Mouse (Mus musculus) intestine, postnatal 0 days (tissue): ENCODE measurements around the gene Pnck. TPM values are rescaled to one million over a fixed set of nuclear protein-coding genes. Genes with fewer than 3 reads are reported as not detected.

ENCODE experiments used
- ATAC-seq: fragments of 200-750 bp; cut with Nextera tagmentation; 2 replicates; pipeline ENCODE4 v1.8.0; 2017; ENCODE audit warnings: mild to moderate bottlenecking, moderate TSS enrichment, moderate library complexity
- H3K27ac ChIP-seq: fragments of 300-500 bp; sonication (generic); 2 replicates; pipeline ENCODE4 v1.5.1; 2014; ENCODE audit warnings: mild to moderate bottlenecking, low read depth, low read length, moderate library complexity
- H3K27me3 ChIP-seq: fragments of 300-500 bp; sonication (generic); replicated peaks from 2 replicates; pipeline ENCODE4 v1.6.1; 2014; ENCODE audit warnings: low read length, mixed read lengths; ENCODE audit not compliant: control insufficient read depth, insufficient read depth
- H3K36me3 ChIP-seq: fragments of 300-500 bp; sonication (generic); 2 replicates; pipeline ENCODE4 v1.6.1; 2014; ENCODE audit warnings: mild to moderate bottlenecking, moderate library complexity; ENCODE audit not compliant: control insufficient read depth, insufficient read depth
- H3K4me1 ChIP-seq: fragments of 300-500 bp; sonication (generic); replicated peaks from 2 replicates; pipeline ENCODE4 v1.6.1; 2014; ENCODE audit warnings: antibody characterized with exemption, low read length, mixed read lengths; ENCODE audit not compliant: control insufficient read depth, insufficient read depth
- H3K4me2 ChIP-seq: fragments of 300-500 bp; sonication (generic); replicated peaks from 2 replicates; pipeline ENCODE4 v1.6.1; 2014; ENCODE audit warnings: low read depth, mild to moderate bottlenecking, moderate library complexity
- H3K4me3 ChIP-seq: fragments of 300-500 bp; sonication (generic); 2 replicates; pipeline ENCODE4 v1.5.1; 2014; ENCODE audit warnings: low read depth, low read length
- H3K9ac ChIP-seq: fragments of 300-500 bp; sonication (generic); 2 replicates; pipeline ENCODE4 v1.6.1; 2014; ENCODE audit warnings: mild to moderate bottlenecking, low read depth, low read length
- H3K9me3 ChIP-seq: fragments of 300-500 bp; sonication (generic); 2 replicates; pipeline ENCODE4 v1.6.1; 2016; ENCODE audit warnings: mixed run types; ENCODE audit not compliant: control insufficient read depth
- CTCF ChIP-seq: sonication (generic); IDR thresholded peaks from 2 replicates; pipeline ENCODE4 v1.5.1; 2016; ENCODE audit warnings: low read depth, mild to moderate bottlenecking, control low read depth, antibody characterized with exemption, moderate library complexity
- WGBS: fragments of 180-500 bp; shearing (Covaris S2); extraction: QIAGEN DNeasy Blood & Tissue Kit; methylation state at CpG from one replicate; pipeline ENCODE4 v1.1.7; 2014; 5-methylcytosine and 5-hydroxymethylcytosine counted together
- polyA plus RNA-seq: library from polyadenylated mRNA; unstranded; fragments of >200 nt; fragmentation: Nextera tagmentation; extraction: Ambion mirVana; gene quantifications from 2 replicates; pipeline ENCODE4 v1.2.1, GENCODE M21; 2015

Gene Pnck
- polyA plus RNA-seq, 1 experiment from 2014 or later, result 8.5 TPM

DNA sequence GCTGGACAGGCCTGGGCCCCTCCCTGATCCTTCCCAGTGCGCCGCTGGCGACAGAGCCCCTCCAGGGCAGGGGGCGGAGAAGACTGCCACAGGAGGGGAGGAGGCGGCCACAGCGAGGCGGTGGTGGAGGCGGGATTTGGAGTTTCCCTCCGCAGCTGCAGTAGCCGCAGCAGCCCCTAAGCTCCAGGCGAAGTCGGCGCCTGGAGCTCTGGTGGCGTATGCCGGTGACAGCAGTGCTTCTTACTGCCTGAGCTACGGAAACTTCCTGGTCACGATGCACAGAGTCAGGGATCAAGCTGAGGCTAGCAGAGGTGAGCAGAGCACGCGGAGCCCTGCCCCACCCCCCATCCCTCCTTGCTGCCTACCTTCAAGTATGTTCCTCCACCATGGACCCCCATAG is 24.5 kb downstream of the Pnck start:
- no peak overlapping the region for H3K27ac ChIP-seq
- no peaks in the 10 kb centered on the region for H3K36me3 ChIP-seq
- 29% methylated on average over 17 of the region's 19 CpGs for WGBS
- no peak for TF ChIP-seq CTCF
- H3K9me3 ChIP-seq, result no peaks in the 10 kb centered on the region
- no peak for ATAC-seq
- peaks cover 13% of the 10 kb centered on the region for H3K27me3 ChIP-seq
- no peak overlapping the region for H3K9ac ChIP-seq
- H3K4me2 ChIP-seq, result peak overlapping the region; percentile 17; the same call in 1 of the 2 replicates
- no peaks in the 10 kb centered on the region for H3K4me1 ChIP-seq
- H3K4me3 ChIP-seq, result no peak overlapping the region

DNA sequence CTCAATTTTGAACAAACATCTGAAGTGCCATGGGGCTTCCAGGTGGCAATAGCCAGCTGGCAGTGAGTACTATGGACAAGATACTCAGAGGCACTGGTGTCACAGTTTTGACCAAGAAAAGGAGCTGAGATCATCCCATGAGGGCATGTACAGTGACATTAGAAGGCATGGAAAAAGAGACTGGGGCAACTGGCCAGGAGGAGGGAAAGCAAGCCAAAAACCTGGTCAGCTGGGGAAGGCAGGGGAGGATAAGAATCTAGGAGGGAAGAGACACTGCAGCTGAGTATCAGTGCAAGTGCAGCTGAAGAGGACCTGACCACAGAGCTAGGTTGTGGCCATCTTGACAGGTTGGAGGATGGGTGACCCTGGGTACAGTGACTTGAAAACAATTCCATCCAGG is 32.9 kb downstream of the Pnck start:
- ATAC-seq, result no peak
- no peak overlapping the region for H3K9ac ChIP-seq

DNA sequence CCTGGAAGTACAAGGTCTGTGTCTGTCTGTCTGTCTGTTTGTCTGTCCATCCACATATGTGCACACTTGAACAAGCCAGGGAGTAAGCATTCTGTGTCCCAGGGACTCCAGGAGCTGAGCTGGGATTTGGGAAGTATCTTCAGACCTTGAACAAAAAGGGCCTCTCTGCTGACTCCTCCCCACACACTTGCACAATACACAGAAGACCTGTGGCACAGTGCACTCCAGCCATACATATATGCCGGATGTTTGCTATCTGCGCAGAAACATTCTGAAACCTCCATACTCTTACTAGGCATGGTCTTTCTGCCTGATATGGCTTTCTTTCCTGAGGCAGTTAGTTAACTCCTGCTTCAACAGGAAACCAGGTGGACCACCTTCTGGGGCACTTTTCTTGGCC is 40.0 kb downstream of the Pnck start:
- 77% methylated on average over 2 of the region's 2 CpGs for WGBS
- no peak for TF ChIP-seq CTCF
- Histone ChIP-seq H3K27ac (no peak overlapping the region), H3K9ac (no peak overlapping the region), H3K4me1 (no peaks in the 10 kb centered on the region), H3K9me3 (no peaks in the 10 kb centered on the region), H3K36me3 (no peaks in the 10 kb centered on the region), H3K4me2 (no peak overlapping the region), H3K27me3 (no peaks in the 10 kb centered on the region), H3K4me3 (no peak overlapping the region)
- no peak for ATAC-seq

More for the DNA sequence above, 32.9 kb downstream of the Pnck start:
- no peaks in the 10 kb centered on the region for H3K27me3 ChIP-seq
- H3K27ac ChIP-seq, result no peak overlapping the region
- no peaks in the 10 kb centered on the region for H3K9me3 ChIP-seq
- no peaks in the 10 kb centered on the region for H3K36me3 ChIP-seq
- no peaks in the 10 kb centered on the region for H3K4me1 ChIP-seq
- no peak overlapping the region for H3K4me3 ChIP-seq
- TF ChIP-seq CTCF, result no peak
- no peak overlapping the region for H3K4me2 ChIP-seq

DNA sequence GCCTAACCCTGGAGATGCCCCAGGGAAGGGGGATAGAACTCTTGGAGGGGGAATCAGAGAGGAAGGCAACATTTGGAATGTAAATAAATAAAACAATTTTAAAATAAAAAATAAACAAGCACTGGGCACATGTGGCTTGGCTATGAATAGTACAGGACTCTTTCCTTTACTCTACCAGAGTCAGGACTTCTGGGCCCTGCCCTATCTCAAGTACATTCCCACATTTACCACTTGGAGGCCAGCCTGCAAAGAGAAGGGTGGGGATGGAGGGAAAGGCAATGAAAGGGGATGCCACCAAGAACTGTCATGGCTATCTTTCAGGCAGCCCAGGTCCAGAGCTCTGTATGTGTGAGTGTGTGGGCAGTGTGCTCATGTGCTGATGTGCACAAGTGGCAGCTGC is 40.5 kb downstream of the Pnck start:
- H3K9ac ChIP-seq, result no peak overlapping the region
- H3K36me3 ChIP-seq, result no peaks in the 10 kb centered on the region
- H3K4me3 ChIP-seq, result no peak overlapping the region
- no peak overlapping the region for H3K4me2 ChIP-seq
- H3K9me3 ChIP-seq, result no peaks in the 10 kb centered on the region
- TF ChIP-seq CTCF, result no peak
- ATAC-seq, result no peak
- no peaks in the 10 kb centered on the region for H3K27me3 ChIP-seq
- no peak overlapping the region for H3K27ac ChIP-seq
- no peaks in the 10 kb centered on the region for H3K4me1 ChIP-seq

DNA sequence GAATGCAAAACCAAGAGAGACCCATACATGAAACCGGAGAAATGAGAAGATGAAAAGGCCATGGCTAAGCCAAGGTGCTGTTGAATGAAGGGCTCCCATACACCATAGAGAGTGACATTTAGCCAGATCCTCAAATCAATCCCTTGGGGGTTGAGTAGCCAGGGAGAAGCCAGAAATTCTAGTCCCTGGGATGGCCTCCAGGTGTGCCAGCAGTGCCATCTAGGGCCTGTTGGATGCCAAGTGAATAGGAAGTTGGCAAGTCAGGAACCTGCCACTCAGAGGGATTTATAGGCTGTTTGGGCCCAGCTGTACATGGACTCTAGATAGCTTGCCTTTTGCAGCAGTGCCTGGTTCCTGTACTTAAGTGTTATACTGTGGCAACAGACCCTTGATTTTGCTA is 44.0 kb downstream of the Pnck start:
- WGBS, result 100% methylated on average over 1 of the region's 1 CpGs
- ATAC-seq, result 0 out of 2 replicates have a peak, but pooled peaks have one; percentile 10
- TF ChIP-seq CTCF, result peak; percentile 24; the same call in 1 of the 2 replicates

DNA sequence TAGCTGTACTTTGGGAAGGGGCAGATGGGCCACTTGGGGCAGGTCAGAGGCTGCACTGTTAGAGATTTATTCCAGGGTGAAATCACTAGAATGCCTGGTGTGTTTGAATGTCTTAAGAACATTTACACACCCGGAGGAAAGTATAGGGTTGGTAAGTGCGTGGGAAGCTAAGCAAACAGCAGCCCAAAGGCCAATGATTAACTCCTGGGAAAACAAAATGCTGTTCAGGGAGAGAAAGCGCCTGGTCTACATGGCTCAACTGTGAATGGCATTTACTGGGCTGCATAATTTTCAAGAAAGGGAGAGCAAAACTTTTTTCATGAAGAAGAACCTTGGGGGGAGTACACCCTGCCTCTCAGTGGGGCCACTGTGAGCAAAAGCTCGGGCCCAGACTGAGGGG is 46.3 kb downstream of the Pnck start:
- Histone ChIP-seq H3K27ac (no peak overlapping the region), H3K4me3 (no peak overlapping the region), H3K27me3 (no peaks in the 10 kb centered on the region), H3K9ac (no peak overlapping the region), H3K36me3 (no peaks in the 10 kb centered on the region), H3K4me1 (no peaks in the 10 kb centered on the region), H3K9me3 (no peaks in the 10 kb centered on the region), H3K4me2 (no peak overlapping the region)
- no peak for TF ChIP-seq CTCF
- 33% methylated on average over 4 of the region's 4 CpGs for WGBS
- no peak for ATAC-seq

More for the DNA sequence above, 44.0 kb downstream of the Pnck start:
- H3K4me1 ChIP-seq, result no peaks in the 10 kb centered on the region
- H3K9ac ChIP-seq, result no peak overlapping the region
- no peak overlapping the region for H3K27ac ChIP-seq
- H3K27me3 ChIP-seq, result no peaks in the 10 kb centered on the region
- H3K4me3 ChIP-seq, result no peak overlapping the region
- no peak overlapping the region for H3K4me2 ChIP-seq
- H3K9me3 ChIP-seq, result no peaks in the 10 kb centered on the region
- H3K36me3 ChIP-seq, result no peaks in the 10 kb centered on the region

Other genes starting within 250 kb of the Pnck start
- gene Zfp92, start 249.0 kb downstream of the Pnck start, polyA plus RNA-seq, result 0.21 and 0.26 TPM in 2 replicates
- gene Trex2, start 224.8 kb downstream of the Pnck start, polyA plus RNA-seq, result not detected in 2 replicates
- 38.2 and 38.6 TPM in 2 replicates for gene Haus7, start 201.1 kb downstream of the Pnck start, polyA plus RNA-seq
- 35.2 and 43.0 TPM in 2 replicates for gene Bgn, start 176.5 kb downstream of the Pnck start, polyA plus RNA-seq
- gene Atp2b3, start 157.0 kb downstream of the Pnck start, polyA plus RNA-seq, result 0.12 and 0.13 TPM in 2 replicates
- gene Dusp9, start 20.7 kb downstream of the Pnck start, polyA plus RNA-seq, result 2.2 and 2.7 TPM in 2 replicates
- 46.8 and 50.9 TPM in 2 replicates for gene Slc6a8, start 13.0 kb upstream of the Pnck start, polyA plus RNA-seq
- 380 and 382 TPM in 2 replicates for gene Bcap31, start 56.1 kb upstream of the Pnck start, polyA plus RNA-seq
- 46.5 and 51.3 TPM in 2 replicates for gene Abcd1, start 56.5 kb upstream of the Pnck start, polyA plus RNA-seq
- 0.22 and 0.27 TPM in 2 replicates for gene Plxnb3, start 97.0 kb upstream of the Pnck start, polyA plus RNA-seq
- 0.90 and 1.3 TPM in 2 replicates for gene Srpk3, start 114.3 kb upstream of the Pnck start, polyA plus RNA-seq
- 142 and 145 TPM in 2 replicates for gene Idh3g, start 126.8 kb upstream of the Pnck start, polyA plus RNA-seq
- 299 and 323 TPM in 2 replicates for gene Ssr4, start 126.9 kb upstream of the Pnck start, polyA plus RNA-seq
- gene Pdzd4, start 164.9 kb upstream of the Pnck start, polyA plus RNA-seq, result 0.12 and 0.22 TPM in 2 replicates
- gene Avpr2, start 232.0 kb upstream of the Pnck start, polyA plus RNA-seq, result 0.12 TPM in 1 of 2 replicates, not detected in the other
- gene L1cam, start 236.0 kb upstream of the Pnck start, polyA plus RNA-seq, result 3.1 and 3.2 TPM in 2 replicates